Mouse (Mus musculus): ENCODE measurements around the gene Nek5. TPM values are rescaled to one million over a fixed set of nuclear protein-coding genes. Genes with fewer than 3 reads are reported as not detected.
"Not testable (repeated sequence)": the region's sequence is repeated elsewhere in the genome, so short reads cannot be mapped to it uniquely, and the experiment has no call there.

Nek5 gene
- polyA plus RNA-seq, 1 experiment from 2014 or later: 1.0 TPM

DNA sequence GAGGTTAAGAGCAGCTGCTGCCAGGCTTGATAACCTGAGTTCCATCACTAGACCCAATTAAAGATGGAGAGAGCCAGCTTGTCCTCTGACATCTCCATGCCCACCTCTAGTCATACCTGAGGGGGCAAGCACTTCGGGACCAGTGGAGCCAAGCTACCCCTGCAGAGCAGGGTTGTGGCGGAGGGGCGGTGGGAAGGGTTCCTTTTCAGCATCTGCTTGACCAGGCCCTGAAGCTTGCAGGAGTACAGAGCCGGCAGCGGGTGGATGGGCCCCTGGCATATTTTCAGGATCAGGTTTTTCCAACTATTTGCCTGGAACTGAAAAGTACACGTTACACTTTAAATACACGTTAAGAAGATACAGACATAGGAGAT lies 23.5 kb upstream of the Nek5 start:
- ATAC-seq: no peak
- H3K4me2 ChIP-seq (ENCODE audit: low read length): no peak overlapping the region

GRCm38 (mm10) chr8:22147706-22148366 lies 23.0 kb upstream of the Nek5 start:
- 85% methylated on average over 9 of the region's 9 CpGs for whole genome bisulfite sequencing
- no peak for ATAC-seq
- Histone ChIP-seq H3K27ac (ENCODE audit: low read length) (no peak overlapping the region), H3K4me3 (ENCODE audit: low read depth, low read length) (no peak overlapping the region), H3K36me3 (ENCODE audit: control insufficient read depth, insufficient read depth, low read length) (no peaks in the 10 kb centered on the region), H3K27me3 (ENCODE audit: control insufficient read depth, insufficient read depth, low read depth, low read length) (no peaks in the 10 kb centered on the region), H3K4me1 (ENCODE audit: control insufficient read depth, insufficient read depth, low read length) (no peaks in the 10 kb centered on the region), H3K9me3 (replicated peaks; ENCODE audit: control insufficient read depth, low read length, poor library complexity, severe bottlenecking) (no peaks in the 10 kb centered on the region), H3K9ac (ENCODE audit: low read depth, low read length) (no peak overlapping the region), H3K4me2 (ENCODE audit: low read length) (no peak overlapping the region)

More for the DNA sequence above, 23.5 kb upstream of the Nek5 start:
- no peak overlapping the region for H3K27ac ChIP-seq (ENCODE audit: low read length)
- no peak overlapping the region for H3K9ac ChIP-seq (ENCODE audit: low read depth, low read length)
- H3K36me3 ChIP-seq (ENCODE audit: control insufficient read depth, insufficient read depth, low read length): no peaks in the 10 kb centered on the region
- H3K4me1 ChIP-seq (ENCODE audit: control insufficient read depth, insufficient read depth, low read length): no peaks in the 10 kb centered on the region
- WGBS: 90% methylated on average over 7 of the region's 7 CpGs
- no peaks in the 10 kb centered on the region for H3K9me3 ChIP-seq (replicated peaks; ENCODE audit: control insufficient read depth, low read length, poor library complexity, severe bottlenecking)
- H3K4me3 ChIP-seq (ENCODE audit: low read depth, low read length): no peak overlapping the region
- H3K27me3 ChIP-seq (ENCODE audit: control insufficient read depth, insufficient read depth, low read depth, low read length): no peaks in the 10 kb centered on the region

- Histone ChIP-seq H3K9ac (ENCODE audit: low read depth, low read length) (no peak overlapping the region), H3K36me3 (ENCODE audit: control insufficient read depth, insufficient read depth, low read length) (no peaks in the 10 kb centered on the region), H3K4me1 (ENCODE audit: control insufficient read depth, insufficient read depth, low read length) (no peaks in the 10 kb centered on the region), H3K27ac (ENCODE audit: low read length) (no peak overlapping the region), H3K4me2 (ENCODE audit: low read length) (no peak overlapping the region), H3K9me3 (replicated peaks; ENCODE audit: control insufficient read depth, low read length, poor library complexity, severe bottlenecking) (no peaks in the 10 kb centered on the region), H3K4me3 (ENCODE audit: low read depth, low read length) (no peak overlapping the region), H3K27me3 (ENCODE audit: control insufficient read depth, insufficient read depth, low read depth, low read length) (no peaks in the 10 kb centered on the region)
- ATAC-seq: no peak
- WGBS: 85% methylated on average over 6 of the region's 6 CpGs
Measured at GRCm38 (mm10) chr8:22145831-22146230, 21.0 kb upstream of the Nek5 start.

DNA sequence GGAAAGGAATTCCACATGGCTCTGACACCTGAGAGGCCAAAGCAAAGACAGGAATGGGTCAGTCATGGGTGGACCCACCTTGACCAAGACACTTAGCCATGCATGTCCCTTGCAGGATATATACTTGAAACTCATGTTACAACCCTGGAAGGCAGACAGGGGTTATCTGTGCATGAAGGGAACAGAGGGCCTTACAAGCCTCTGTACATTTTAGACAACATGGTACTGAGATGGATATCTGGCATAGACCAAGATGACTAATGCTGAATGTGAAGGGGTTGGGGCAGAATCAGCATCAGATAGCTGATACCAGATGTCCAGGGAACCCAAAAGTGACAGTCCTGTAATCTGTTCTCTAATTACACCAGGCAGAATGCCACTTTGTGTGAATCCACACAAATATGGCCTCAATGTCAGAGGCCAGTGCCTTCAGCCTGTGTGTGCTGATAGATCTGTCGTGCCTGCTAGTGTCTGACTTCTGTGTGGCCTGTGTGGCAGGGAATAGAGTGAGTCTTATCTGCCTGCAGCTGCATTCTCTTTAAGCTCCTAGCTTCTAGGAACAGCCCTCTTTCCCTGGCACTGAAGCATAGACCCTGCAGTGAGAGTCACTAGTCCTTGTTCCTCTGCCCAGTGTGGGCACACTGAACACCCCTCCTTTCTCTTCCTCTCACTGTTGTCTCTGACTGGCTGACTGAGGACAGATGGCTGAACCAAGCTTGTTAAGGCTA lies 19.1 kb upstream of the Nek5 start:
- no peak overlapping the region for H3K4me3 ChIP-seq (ENCODE audit: low read depth, low read length)
- ATAC-seq: no peak
- no peaks in the 10 kb centered on the region for H3K4me1 ChIP-seq (ENCODE audit: control insufficient read depth, insufficient read depth, low read length)
- no peaks in the 10 kb centered on the region for H3K9me3 ChIP-seq (replicated peaks; ENCODE audit: control insufficient read depth, low read length, poor library complexity, severe bottlenecking)
- no peaks in the 10 kb centered on the region for H3K36me3 ChIP-seq (ENCODE audit: control insufficient read depth, insufficient read depth, low read length)
- H3K27me3 ChIP-seq (ENCODE audit: control insufficient read depth, insufficient read depth, low read depth, low read length): no peaks in the 10 kb centered on the region
- no peak overlapping the region for H3K4me2 ChIP-seq (ENCODE audit: low read length)
- no peak overlapping the region for H3K9ac ChIP-seq (ENCODE audit: low read depth, low read length)
- H3K27ac ChIP-seq (ENCODE audit: low read length): no peak overlapping the region
- 77% methylated on average over 1 of the region's 1 CpGs for WGBS

DNA sequence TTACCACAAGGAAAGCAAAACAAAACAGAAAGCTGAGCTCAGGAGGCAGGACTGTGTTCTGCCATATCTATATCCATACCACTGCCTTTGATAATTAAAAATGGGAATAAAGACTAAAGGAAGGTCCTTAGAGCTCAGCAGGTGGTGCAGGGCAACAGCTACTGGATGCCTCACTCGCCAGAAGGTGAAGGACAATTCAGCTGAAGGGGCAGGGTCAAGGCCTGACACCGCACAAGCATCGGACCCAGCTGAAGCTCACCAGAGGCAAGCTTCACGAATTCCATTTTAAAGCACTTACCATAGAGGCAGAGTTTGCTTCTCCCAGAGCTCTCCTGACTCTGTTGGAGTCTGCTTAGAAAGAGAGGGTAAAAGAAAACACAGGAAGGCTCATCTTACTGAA lies 17.7 kb upstream of the Nek5 start:
- Histone ChIP-seq H3K36me3 (ENCODE audit: control insufficient read depth, insufficient read depth, low read length) (no peaks in the 10 kb centered on the region), H3K27ac (ENCODE audit: low read length) (no peak overlapping the region), H3K9me3 (replicated peaks; ENCODE audit: control insufficient read depth, low read length, poor library complexity, severe bottlenecking) (0 out of 2 replicates have a peak, but pooled peaks cover 2% of the 10 kb centered on the region), H3K4me1 (ENCODE audit: control insufficient read depth, insufficient read depth, low read length) (no peaks in the 10 kb centered on the region), H3K27me3 (ENCODE audit: control insufficient read depth, insufficient read depth, low read depth, low read length) (no peaks in the 10 kb centered on the region), H3K4me2 (ENCODE audit: low read length) (no peak overlapping the region), H3K9ac (ENCODE audit: low read depth, low read length) (no peak overlapping the region), H3K4me3 (ENCODE audit: low read depth, low read length) (no peak overlapping the region)
- WGBS: 72% methylated on average over 4 of the region's 4 CpGs
- no peak for ATAC-seq

DNA sequence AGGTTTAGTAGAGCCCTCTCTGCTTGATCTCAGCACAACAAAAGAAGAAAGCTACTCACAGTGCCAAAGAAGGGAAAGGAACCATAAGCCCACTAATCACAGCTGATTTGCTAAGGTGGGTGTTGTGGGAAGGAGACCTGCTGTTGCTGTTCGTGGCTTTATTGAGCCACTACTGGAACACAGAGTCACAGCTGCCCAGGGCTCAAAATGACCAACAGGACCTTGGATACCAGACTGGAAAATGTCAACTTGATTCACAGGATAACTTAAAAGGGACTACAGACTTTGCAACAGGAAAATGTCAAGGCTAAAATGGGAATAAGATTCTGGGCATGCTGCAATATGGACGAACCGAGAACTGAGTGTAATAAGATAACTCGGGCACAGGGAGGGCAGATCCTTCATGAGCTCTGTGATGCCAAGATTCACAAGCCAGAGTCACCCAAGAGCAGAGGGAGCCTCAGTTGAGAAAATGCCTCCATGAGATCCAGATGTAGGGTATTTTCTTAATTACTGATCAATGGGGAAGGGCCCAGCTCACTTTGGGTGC lies 17.1 kb upstream of the Nek5 start:
- Histone ChIP-seq H3K9me3 (replicated peaks; ENCODE audit: control insufficient read depth, low read length, poor library complexity, severe bottlenecking) (0 out of 2 replicates have a peak, but pooled peaks cover 2% of the 10 kb centered on the region), H3K9ac (ENCODE audit: low read depth, low read length) (no peak overlapping the region), H3K4me1 (ENCODE audit: control insufficient read depth, insufficient read depth, low read length) (no peaks in the 10 kb centered on the region), H3K27me3 (ENCODE audit: control insufficient read depth, insufficient read depth, low read depth, low read length) (no peaks in the 10 kb centered on the region), H3K27ac (ENCODE audit: low read length) (no peak overlapping the region), H3K36me3 (ENCODE audit: control insufficient read depth, insufficient read depth, low read length) (no peaks in the 10 kb centered on the region), H3K4me2 (ENCODE audit: low read length) (no peak overlapping the region), H3K4me3 (ENCODE audit: low read depth, low read length) (no peak overlapping the region)
- ATAC-seq: no peak
- WGBS: 93% methylated on average over 4 of the region's 4 CpGs

DNA sequence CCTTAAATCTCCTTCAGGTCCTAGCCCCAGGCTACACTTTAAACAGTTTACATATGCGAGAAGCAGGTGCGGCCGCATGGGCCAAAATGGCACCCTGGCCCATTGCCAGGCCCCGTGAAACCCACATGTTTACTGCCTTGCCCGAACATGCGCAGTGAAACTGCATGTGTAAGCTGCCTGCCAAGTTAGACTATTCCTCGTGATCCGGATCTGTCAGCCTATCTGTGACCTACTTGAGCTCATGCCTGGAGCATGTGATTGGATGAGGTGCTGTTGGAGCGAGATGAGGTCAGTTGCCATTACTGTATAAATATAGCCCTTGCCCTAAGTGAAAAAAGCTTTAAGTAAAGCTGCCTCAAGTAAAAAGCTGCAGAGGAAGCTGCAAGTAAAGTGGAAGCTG lies 11.6 kb upstream of the Nek5 start:
- not testable (repeated sequence) for H3K9ac ChIP-seq (ENCODE audit: low read depth, low read length); H3K4me2 ChIP-seq (ENCODE audit: low read length); H3K36me3 ChIP-seq (ENCODE audit: control insufficient read depth, insufficient read depth, low read length); H3K4me1 ChIP-seq (ENCODE audit: control insufficient read depth, insufficient read depth, low read length); H3K27me3 ChIP-seq (ENCODE audit: control insufficient read depth, insufficient read depth, low read depth, low read length); H3K4me3 ChIP-seq (ENCODE audit: low read depth, low read length); ATAC-seq; H3K9me3 ChIP-seq (replicated peaks; ENCODE audit: control insufficient read depth, low read length, poor library complexity, severe bottlenecking); H3K27ac ChIP-seq (ENCODE audit: low read length)
- 95% methylated on average over 9 of the region's 9 CpGs for WGBS

GRCm38 (mm10) chr8:22134750-22135135 lies 9.9 kb upstream of the Nek5 start:
- H3K27ac ChIP-seq (ENCODE audit: low read length): no peak overlapping the region
- no peaks in the 10 kb centered on the region for H3K4me1 ChIP-seq (ENCODE audit: control insufficient read depth, insufficient read depth, low read length)
- H3K27me3 ChIP-seq (ENCODE audit: control insufficient read depth, insufficient read depth, low read depth, low read length): no peaks in the 10 kb centered on the region
- no peaks in the 10 kb centered on the region for H3K36me3 ChIP-seq (ENCODE audit: control insufficient read depth, insufficient read depth, low read length)
- 0 out of 2 replicates have a peak, but pooled peaks cover 2% of the 10 kb centered on the region for H3K9me3 ChIP-seq (replicated peaks; ENCODE audit: control insufficient read depth, low read length, poor library complexity, severe bottlenecking)
- no peak for ATAC-seq
- H3K4me2 ChIP-seq (ENCODE audit: low read length): no peak overlapping the region
- 82% methylated on average over 5 of the region's 5 CpGs for WGBS
- no peak overlapping the region for H3K9ac ChIP-seq (ENCODE audit: low read depth, low read length)
- H3K4me3 ChIP-seq (ENCODE audit: low read depth, low read length): no peak overlapping the region

- H3K9ac ChIP-seq (ENCODE audit: low read depth, low read length): no peak overlapping the region
- H3K4me1 ChIP-seq (ENCODE audit: control insufficient read depth, insufficient read depth, low read length): no peaks in the 10 kb centered on the region
- H3K4me3 ChIP-seq (ENCODE audit: low read depth, low read length): no peak overlapping the region
- no peak overlapping the region for H3K27ac ChIP-seq (ENCODE audit: low read length)
- 0 out of 2 replicates have a peak, but pooled peaks cover 2% of the 10 kb centered on the region for H3K9me3 ChIP-seq (replicated peaks; ENCODE audit: control insufficient read depth, low read length, poor library complexity, severe bottlenecking)
- H3K27me3 ChIP-seq (ENCODE audit: control insufficient read depth, insufficient read depth, low read depth, low read length): no peaks in the 10 kb centered on the region
- H3K4me2 ChIP-seq (ENCODE audit: low read length): no peak overlapping the region
- 0 out of 2 replicates have a peak, but pooled peaks cover 2% of the 10 kb centered on the region for H3K36me3 ChIP-seq (ENCODE audit: control insufficient read depth, insufficient read depth, low read length)
- WGBS: 95% methylated on average over 7 of the region's 7 CpGs
- no peak for ATAC-seq
Measured at GRCm38 (mm10) chr8:22134078-22134749, 9.4 kb upstream of the Nek5 start.

Data from midbrain, embryonic 16.5 days (tissue).